Mouse (Mus musculus) urinary bladder, adult 18-20 months (tissue): ENCODE results near the gene Bpnt1.

Experiments used
- DNase-seq, 2 experiments: peaks; one replicate each; pipeline ENCODE4 v3.0.0; 2022; ENCODE audit warnings: low spot score in 2 of 2, mixed read lengths in 2 of 2

Bpnt1 gene

GRCm38 (mm10) chr1:185331364-185331763, 585 bp upstream of the Bpnt1 start:
- DNase-seq, result no peak

GRCm38 (mm10) chr1:185333651-185334050, 1.7 kb downstream of the Bpnt1 start:
- no peak for DNase-seq

GRCm38 (mm10) chr1:185334136-185334535, 2.2 kb downstream of the Bpnt1 start:
- DNase-seq, result no peak

GRCm38 (mm10) chr1:185335231-185335765, 3.3 kb downstream of the Bpnt1 start:
- DNase-seq, result no peak

- DNase-seq, result no peak
Observed at GRCm38 (mm10) chr1:185336535-185336934, 4.6 kb downstream of the Bpnt1 start.

GRCm38 (mm10) chr1:185342441-185342840, 10.5 kb downstream of the Bpnt1 start:
- no peak for DNase-seq

- no peak for DNase-seq
Observed at GRCm38 (mm10) chr1:185343422-185343821, 11.5 kb downstream of the Bpnt1 start.

GRCm38 (mm10) chr1:185346188-185346587, 14.2 kb downstream of the Bpnt1 start:
- DNase-seq, result no peak

- DNase-seq, result no peak
Observed at GRCm38 (mm10) chr1:185349741-185350140, 17.8 kb downstream of the Bpnt1 start.

GRCm38 (mm10) chr1:185350611-185351010, 18.7 kb downstream of the Bpnt1 start:
- no peak for DNase-seq

- DNase-seq, result no peak
Observed at GRCm38 (mm10) chr1:185352151-185352550, 20.2 kb downstream of the Bpnt1 start.

- DNase-seq, result no peak
Observed at GRCm38 (mm10) chr1:185353351-185353750, 21.4 kb downstream of the Bpnt1 start.

GRCm38 (mm10) chr1:185354731-185355130, 22.8 kb downstream of the Bpnt1 start:
- no peak for DNase-seq

- no peak for DNase-seq
Observed at GRCm38 (mm10) chr1:185356246-185356645, 24.3 kb downstream of the Bpnt1 start.

- DNase-seq, result no peak
Observed at GRCm38 (mm10) chr1:185358211-185358610, 26.3 kb downstream of the Bpnt1 start.

- DNase-seq, result peak; percentile 97 to 98
Observed at GRCm38 (mm10) chr1:185362677-185363520, 30.9 kb downstream of the Bpnt1 start, which contains the start of gene Eprs. TSS of gene Eprs (plus strand) at chr1:185363044.

- DNase-seq, result peak in 1 of 2 experiments; percentile 11
Observed at GRCm38 (mm10) chr1:185363526-185364182, 31.7 kb downstream of the Bpnt1 start.

GRCm38 (mm10) chr1:185364183-185364540, 32.2 kb downstream of the Bpnt1 start:
- no peak for DNase-seq

- no peak for DNase-seq
Observed at GRCm38 (mm10) chr1:185367383-185367782, 35.4 kb downstream of the Bpnt1 start.

GRCm38 (mm10) chr1:185369979-185370378, 38.0 kb downstream of the Bpnt1 start:
- no peak for DNase-seq

- DNase-seq, result no peak
Observed at GRCm38 (mm10) chr1:185376390-185376789, 44.4 kb downstream of the Bpnt1 start.

- no peak for DNase-seq
Observed at GRCm38 (mm10) chr1:185377429-185377828, 45.5 kb downstream of the Bpnt1 start.

GRCm38 (mm10) chr1:185401615-185402014, 69.7 kb downstream of the Bpnt1 start:
- DNase-seq, result no peak
